Mouse (Mus musculus) cerebellum, adult 2 months (tissue): Measurements from ENCODE around the gene Slc36a2. TPM values are rescaled to one million over a fixed set of nuclear protein-coding genes. Genes with fewer than 3 reads are reported as not detected.

Source experiments
- DNase-seq, 2 experiments: peaks; one replicate each; pipeline ENCODE4 v3.0.0; 2021
- H3K27ac ChIP-seq: fragments of 200-500 bp; 2 replicates; pipeline ENCODE4 v1.5.1; 2012; ENCODE audit warnings: low read length, control low read depth, inconsistent platforms; ENCODE audit not compliant: insufficient read depth
- H3K27me3 ChIP-seq: fragments of 200-500 bp; 2 replicates; pipeline ENCODE4 v1.6.1; 2012; ENCODE audit warnings: inconsistent platforms, mild to moderate bottlenecking, low read length, moderate library complexity; ENCODE audit not compliant: control insufficient read depth, insufficient read depth
- H3K4me1 ChIP-seq: fragments of 200-500 bp; 2 replicates; pipeline ENCODE4 v1.6.1; 2011; ENCODE audit warnings: low read length; ENCODE audit not compliant: control insufficient read depth, insufficient read depth
- H3K4me3 ChIP-seq: fragments of 200-500 bp; replicated peaks from 2 replicates; pipeline ENCODE3; 2011; ENCODE audit warnings: mild to moderate bottlenecking, low read depth, low read length, control low read depth; ENCODE audit not compliant: insufficient read depth
- CTCF ChIP-seq: fragments of 200-500 bp; IDR thresholded peaks from 2 replicates; pipeline ENCODE4 v1.5.1; 2011; ENCODE audit warnings: low read depth, mild to moderate bottlenecking, control low read depth, low read length, moderate library complexity, borderline replicate concordance; ENCODE audit not compliant: insufficient read depth
- POLR2A ChIP-seq: fragments of 200-500 bp; IDR thresholded peaks from 2 replicates; pipeline ENCODE4 v1.6.1; 2011; ENCODE audit warnings: low read length, control low read depth, borderline replicate concordance; ENCODE audit not compliant: insufficient read depth
- WGBS: fragments of 180-500 bp; shearing (Covaris S2); methylation state at CpG from one replicate; pipeline ENCODE4 v1.1.7; 2018; 5-methylcytosine and 5-hydroxymethylcytosine counted together
- polyA plus RNA-seq: library from polyadenylated mRNA; depleted of rRNA; stranded (reverse); fragments of >200 nt; gene quantifications from 2 replicates; pipeline ENCODE4 v1.2.3, GENCODE M21; 2012

The Slc36a2 gene
- polyA plus RNA-seq, 1 experiment, result 0.82 TPM

DNA sequence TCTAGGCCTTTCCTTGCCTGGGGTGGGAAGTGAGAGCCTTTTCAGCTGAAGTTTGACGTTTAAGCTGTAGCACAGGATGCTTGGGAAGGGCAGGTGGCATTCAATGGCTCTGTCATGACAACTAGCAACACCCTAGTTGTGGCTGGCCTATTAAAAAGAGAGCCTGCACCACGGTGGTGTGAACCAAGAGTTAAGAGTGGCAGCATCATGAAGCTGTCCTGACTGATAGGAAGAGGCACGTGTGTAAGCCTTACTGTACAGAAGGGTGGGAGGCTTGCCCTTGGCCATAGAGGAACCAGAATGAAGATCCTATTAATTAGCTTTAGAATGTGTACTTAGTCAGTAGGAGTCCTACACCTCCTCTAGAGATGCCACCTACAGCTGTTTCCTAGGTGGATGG, 56.5 kb downstream of the Slc36a2 start:
- Histone ChIP-seq H3K27me3 (no peaks in the 10 kb centered on the region), H3K27ac (no peak overlapping the region), H3K4me3 (no peak overlapping the region), H3K4me1 (no peaks in the 10 kb centered on the region)
- TF ChIP-seq POLR2A (no peak), CTCF (no peak)
- WGBS, result 78% methylated on average over 3 of the region's 3 CpGs
- no peak for DNase-seq

DNA sequence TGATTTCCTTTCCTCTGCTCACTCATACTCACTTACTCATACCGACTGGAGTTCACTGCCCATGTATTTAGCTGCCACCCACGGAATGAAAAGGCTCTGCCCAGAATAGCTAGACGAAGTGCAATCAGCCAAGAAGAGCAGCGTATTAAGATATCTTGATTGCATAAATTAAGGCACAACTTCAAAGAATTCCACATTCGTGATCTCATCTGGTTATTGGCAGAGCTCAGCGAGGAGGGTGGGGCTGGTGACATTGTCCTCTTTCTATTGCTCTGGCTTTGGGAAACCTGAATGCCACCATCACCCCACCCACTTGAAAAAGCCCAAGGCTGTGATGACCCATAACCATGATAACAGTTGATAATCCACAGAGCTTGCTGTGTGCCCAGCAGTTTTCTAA, 56.9 kb downstream of the Slc36a2 start:
- DNase-seq, result no peak
- 43% methylated on average over 6 of the region's 6 CpGs for WGBS
- TF ChIP-seq CTCF (no peak), POLR2A (no peak)
- Histone ChIP-seq H3K27me3 (no peaks in the 10 kb centered on the region), H3K4me1 (no peaks in the 10 kb centered on the region), H3K27ac (no peak overlapping the region), H3K4me3 (no peak overlapping the region)

DNA sequence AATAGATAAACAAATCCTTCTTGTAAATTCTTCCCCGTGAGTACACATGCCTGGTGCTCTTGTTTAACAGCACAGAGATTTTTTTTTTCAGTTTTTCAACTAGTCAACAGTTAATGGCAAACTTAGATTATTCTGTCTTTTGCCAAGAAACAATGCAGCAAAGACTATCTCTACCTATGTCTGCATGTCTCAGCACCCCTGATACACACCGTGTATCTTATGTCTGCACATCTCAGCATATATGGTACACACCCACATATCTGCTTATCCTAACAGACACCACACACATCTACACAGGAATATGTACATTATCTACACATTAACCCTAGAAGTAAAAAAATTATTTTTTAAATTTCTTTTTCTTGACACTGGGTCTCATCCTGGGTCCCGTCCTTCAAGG, 58.2 kb downstream of the Slc36a2 start:
- WGBS, result 90% methylated on average over 3 of the region's 3 CpGs
- no peaks in the 10 kb centered on the region for H3K27me3 ChIP-seq
- H3K4me1 ChIP-seq, result no peaks in the 10 kb centered on the region
- no peak overlapping the region for H3K4me3 ChIP-seq
- no peak for DNase-seq
- H3K27ac ChIP-seq, result no peak overlapping the region
- TF ChIP-seq CTCF (no peak), POLR2A (no peak)

DNA sequence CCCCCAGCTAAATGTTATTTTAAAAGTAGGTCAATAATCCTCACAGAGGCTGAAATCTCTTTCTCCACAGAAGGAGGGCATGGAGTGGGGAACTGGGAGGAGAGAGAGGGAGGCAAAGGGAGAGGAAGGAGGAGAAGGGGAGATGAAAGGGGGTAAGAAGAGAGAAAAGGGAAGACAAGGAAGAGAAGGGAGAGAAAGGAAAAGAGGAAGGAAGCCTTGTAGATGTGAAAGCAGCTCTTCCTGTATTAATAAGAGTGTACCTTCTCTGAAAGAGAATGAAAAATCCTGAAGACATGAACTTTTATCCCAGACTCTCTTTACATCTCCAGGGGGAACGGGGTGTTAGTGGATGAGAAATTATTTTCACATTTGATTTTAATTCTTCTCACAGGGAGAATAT, 63.4 kb downstream of the Slc36a2 start:
- no peak for TF ChIP-seq POLR2A
- no peak for TF ChIP-seq CTCF
- WGBS, result 96% methylated on average over 1 of the region's 1 CpGs
- Histone ChIP-seq H3K4me1 (no peaks in the 10 kb centered on the region), H3K27me3 (no peaks in the 10 kb centered on the region), H3K27ac (no peak overlapping the region), H3K4me3 (no peak overlapping the region)
- DNase-seq, result no peak

DNA sequence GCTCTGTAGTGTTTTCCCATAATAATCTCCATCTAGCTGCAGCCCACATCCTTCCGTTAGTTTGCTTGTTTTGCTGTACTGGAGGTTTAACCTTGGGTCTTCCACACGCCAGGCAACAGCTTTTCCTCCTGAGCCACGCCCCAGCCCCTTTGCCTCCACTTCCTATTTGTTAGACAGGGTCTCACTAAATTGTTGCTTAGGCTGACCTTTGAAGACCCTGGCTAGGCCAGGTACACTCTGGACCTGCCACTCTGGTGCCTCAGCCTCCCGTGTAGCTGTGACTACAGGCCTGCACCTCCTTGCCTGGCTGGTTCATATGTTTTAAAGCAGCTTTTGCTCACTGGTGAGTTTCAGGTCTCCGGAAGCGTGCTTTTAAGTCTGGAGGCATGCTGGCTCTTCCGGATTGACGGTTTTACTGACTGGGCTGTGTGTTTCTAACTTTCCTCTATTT, 64.0 kb downstream of the Slc36a2 start:
- H3K27me3 ChIP-seq, result no peaks in the 10 kb centered on the region
- H3K4me1 ChIP-seq, result no peaks in the 10 kb centered on the region
- TF ChIP-seq POLR2A (no peak), CTCF (no peak)
- no peak for DNase-seq
- no peak overlapping the region for H3K27ac ChIP-seq
- 82% methylated on average over 8 of the region's 8 CpGs for whole genome bisulfite sequencing
- H3K4me3 ChIP-seq, result no peak overlapping the region

DNA sequence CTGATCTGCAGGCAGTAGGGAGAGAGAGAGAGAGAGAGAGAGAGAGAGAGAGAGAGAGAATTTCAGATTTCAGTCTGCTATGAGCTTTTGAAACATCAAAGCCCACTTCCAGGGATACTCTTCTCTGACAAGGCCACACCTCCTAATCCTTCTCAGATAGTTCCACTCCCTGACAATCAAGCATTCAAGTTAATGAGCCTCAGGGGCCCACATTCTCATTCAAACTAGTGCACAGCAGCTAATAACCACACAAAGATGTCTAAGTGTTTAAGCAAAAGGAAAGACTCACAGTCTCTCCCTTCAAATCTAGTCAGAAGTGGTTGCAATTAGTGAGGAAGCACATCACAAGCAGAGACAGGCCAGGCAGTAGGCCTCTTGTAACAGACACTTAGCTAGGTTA, 64.6 kb downstream of the Slc36a2 start:
- Histone ChIP-seq H3K4me3 (no peak overlapping the region), H3K27me3 (no peaks in the 10 kb centered on the region), H3K4me1 (no peaks in the 10 kb centered on the region), H3K27ac (no peak overlapping the region)
- no peak for DNase-seq
- no peak for TF ChIP-seq CTCF
- TF ChIP-seq POLR2A, result no peak

DNA sequence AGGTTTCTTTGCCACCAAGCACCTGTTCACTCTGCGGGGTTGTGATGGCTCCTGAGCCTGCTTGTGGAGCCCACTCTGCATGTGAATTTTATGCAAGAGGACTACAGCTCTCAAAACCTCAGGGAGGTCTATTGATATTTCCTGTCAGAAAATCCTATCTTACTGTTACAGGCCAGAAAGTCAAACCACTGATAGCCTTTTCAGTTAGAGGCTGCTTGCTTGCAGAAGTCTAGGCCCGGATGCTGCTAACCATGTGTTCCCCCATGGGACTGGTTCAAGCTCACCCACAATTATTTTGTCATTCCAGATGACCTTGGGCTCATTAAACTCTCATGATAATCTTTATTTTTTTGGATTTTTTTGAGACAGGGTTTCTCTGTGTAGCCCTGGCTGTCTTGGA, 67.8 kb downstream of the Slc36a2 start:
- H3K4me1 ChIP-seq, result no peaks in the 10 kb centered on the region
- no peak overlapping the region for H3K27ac ChIP-seq
- no peak for DNase-seq
- no peak overlapping the region for H3K4me3 ChIP-seq
- WGBS, result 86% methylated on average over 2 of the region's 2 CpGs
- no peaks in the 10 kb centered on the region for H3K27me3 ChIP-seq
- TF ChIP-seq POLR2A, result no peak
- no peak for TF ChIP-seq CTCF

DNA sequence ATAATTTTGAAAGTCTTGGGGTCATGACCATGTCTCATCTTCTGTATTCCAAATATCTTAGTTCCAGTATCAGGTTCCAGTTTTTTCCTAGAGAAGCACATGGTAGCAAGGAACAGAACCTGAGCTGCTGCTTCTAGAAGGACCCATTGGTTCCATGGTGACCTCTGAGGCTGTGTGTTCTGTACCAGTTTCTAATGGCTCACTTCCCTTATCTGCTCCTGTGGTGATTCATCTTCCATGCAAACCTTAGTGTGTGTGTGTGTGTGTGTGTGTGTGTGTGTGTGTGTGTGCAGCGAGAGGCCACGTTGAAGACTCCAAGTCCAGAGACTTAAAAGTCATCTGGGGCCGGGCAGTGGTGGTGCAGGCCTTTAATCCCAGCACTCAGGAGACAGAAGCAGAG, 68.9 kb downstream of the Slc36a2 start:
- no peak overlapping the region for H3K27ac ChIP-seq
- no peak for DNase-seq
- TF ChIP-seq POLR2A, result no peak
- no peak for TF ChIP-seq CTCF
- no peaks in the 10 kb centered on the region for H3K4me1 ChIP-seq
- no peak overlapping the region for H3K4me3 ChIP-seq
- no peaks in the 10 kb centered on the region for H3K27me3 ChIP-seq
- 97% methylated on average over 3 of the region's 3 CpGs for WGBS
